Mouse (Mus musculus): ENCODE measurements at regions not wholly inside any gene's neighbourhood (a gene's known extent, or its start where the extent isn't known, plus 50 kb on each side); places are given as distances from the start of the nearest gene placed in this dataset.

DNA sequence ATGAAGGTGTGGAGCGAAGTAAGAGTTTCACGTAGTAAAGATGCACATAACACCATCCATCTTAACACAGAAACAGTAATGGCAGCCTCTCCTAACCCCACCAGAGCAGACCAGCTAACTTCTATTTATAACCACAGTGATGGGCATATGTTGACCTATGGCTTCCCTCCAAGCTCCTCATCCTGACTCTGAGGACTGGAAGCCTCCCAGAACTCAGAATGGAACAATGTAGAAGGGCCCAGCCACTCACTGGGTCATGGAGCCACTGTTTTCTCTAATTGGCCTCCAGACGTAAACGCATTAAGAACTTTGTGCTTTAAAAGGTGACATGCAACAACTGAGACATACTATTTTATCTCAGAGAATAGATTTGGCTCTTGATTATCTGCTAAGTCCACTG lies 77.0 kb downstream of the Irs2 start:
- no peak for DNase-seq

DNA sequence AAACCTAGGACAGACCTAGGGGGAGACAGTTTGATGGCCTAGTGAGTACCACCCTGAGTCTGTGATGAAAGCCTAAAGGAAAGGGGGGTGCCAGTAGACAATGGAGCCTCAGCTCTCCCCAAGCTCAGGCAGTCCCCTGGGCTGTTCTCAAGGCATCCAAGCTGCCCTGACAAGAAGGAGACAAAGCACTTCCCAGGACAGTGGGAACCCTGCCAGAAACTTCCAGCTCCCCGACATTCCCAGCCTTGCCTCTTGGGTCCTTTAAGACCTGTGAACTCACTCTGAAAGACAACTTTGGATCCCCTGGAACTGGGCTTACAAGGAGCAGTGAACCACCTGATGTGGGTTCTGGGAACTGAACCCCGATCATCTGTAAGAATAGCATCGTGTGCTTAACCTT lies 79.4 kb downstream of the Irs2 start:
- DNase-seq, result no peak

DNA sequence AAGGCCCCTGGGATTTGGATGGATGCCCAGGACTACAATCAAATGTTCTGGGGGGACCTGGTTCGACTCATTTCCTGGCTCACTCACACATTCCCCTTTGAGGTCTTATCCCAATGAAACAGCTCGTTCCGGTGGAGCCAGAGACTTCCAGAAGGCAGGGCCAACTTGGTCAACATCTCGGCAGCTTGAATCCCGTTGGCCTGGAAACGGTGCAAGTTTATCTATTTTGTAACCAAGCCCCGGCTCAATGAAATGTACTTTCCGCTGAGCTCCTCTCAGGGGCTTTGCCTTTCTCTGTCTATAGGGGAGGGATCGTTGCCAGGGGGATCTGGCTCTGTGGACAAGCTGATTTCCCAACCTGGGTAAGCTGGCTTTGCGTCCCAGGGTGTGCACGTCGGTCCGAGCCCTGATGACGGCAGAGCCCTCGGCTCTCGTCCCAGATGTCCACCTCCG lies 79.9 kb downstream of the Irs2 start:
- peak; percentile 14 for DNase-seq

DNA sequence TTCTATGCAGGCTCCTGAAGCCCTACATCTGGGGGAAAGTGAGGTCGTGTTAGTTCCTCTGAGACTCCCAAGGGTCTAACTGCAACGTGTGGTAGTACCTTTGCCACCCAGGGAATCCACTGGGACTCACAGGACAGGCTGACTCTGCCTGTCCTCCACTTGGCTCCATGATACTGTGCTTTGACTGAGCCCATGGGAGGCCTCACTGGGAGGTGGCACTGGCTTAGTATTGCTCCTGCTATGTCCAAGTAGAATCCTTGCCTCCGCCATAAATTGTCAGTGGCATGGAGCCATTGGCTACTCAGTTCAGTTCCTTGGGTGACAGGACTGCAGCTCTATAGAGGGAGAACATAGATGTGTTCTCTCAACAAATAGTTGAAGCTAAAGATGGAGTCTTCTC lies 81.1 kb downstream of the Irs2 start:
- DNase-seq, result no peak

DNA sequence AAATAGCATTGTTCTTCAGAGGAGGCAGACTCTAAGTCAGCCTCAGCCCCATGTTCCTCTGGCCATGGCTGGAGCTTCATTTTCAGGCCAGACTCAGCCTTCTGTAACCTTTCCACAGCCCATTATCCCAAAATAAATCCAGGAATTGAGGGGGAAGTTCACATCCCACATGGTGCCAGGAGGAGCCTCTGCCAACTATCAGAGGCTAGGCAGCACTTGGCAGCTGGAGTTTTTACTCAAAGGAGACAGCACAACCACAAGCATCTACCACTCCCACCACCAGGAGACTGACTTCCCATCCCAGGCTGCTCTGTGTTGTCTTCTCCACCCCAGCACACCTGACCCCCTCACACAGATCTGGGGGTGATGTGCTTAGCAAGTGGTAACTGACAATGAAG lies 81.7 kb downstream of the Irs2 start:
- no peak for DNase-seq

DNA sequence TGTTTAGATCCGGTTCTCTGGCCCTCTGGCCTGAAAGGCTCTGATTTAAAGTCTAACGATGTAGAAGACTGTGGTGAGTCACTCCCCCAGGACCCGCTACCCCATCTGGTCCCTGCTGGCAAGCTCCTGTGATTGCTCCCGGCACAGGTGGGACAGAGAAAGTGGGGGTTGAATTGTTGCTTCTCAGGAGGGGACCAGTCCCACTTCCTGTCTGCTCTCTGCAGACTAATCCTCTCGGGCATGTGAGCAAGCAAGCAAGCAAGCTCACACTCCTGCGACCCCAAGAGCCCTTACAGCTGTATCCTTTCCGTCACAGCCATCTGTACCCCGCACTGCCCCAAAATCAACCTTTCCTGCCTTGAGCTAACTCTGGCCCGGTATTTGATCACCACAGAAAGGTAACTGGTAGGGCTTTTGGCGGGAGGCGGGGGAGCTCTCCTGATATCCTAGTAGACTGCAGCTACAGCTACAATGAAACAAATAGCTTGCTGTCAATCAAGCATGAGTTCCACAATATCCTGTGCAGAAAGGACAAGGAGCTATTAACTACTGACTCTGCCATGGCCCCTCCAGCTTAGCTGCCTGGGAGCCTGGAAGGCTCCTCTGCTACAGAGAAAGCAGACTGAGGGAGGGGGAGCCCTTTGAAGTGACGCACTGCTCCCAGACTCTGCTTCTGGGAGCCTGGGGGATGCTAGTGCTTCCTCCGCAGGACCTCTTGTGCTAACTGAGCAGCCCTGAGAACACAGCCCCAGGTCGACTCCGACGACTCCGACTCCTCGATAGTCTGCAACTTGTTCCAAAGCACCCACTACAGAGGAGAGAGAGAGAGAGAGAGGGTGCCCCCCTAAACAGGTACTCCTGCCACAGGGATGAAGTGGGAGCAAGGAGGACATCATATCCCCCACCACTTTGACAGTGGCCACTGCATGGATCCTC lies 82.4 kb downstream of the Irs2 start:
- DNase-seq, result no peak

DNA sequence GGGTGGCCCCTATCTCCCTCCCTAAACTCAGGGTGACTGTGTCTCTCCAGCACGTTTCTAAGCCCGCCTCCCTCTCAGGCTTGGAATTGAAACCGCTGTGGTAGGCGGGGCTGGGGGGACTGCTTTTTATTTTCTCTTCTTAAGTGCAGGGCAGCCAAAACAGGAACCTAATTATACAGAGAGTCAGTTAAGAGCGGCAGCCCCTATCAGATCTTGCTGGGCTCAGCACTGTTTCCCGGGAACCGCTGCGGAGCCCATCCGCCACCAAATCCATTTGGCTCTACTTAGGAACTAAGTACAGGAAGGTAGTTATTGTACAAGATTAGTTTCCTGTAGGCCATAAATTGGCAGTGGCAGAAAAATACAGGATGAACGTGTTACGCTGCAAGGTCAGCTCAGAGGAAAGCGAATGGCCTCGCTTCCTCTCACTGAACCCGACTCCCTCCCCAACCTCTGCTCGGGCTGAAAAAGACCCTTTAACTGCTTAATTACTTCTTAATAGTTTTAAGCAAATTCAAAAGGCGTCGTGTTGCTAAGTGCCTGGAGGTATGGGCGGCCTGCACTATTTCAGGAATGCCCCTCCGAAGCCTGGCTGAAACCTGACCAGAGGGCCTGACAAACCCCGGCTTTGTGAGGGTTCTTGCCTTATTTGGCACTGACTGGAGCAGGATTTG lies 83.6 kb downstream of the Irs2 start:
- no peak for DNase-seq

DNA sequence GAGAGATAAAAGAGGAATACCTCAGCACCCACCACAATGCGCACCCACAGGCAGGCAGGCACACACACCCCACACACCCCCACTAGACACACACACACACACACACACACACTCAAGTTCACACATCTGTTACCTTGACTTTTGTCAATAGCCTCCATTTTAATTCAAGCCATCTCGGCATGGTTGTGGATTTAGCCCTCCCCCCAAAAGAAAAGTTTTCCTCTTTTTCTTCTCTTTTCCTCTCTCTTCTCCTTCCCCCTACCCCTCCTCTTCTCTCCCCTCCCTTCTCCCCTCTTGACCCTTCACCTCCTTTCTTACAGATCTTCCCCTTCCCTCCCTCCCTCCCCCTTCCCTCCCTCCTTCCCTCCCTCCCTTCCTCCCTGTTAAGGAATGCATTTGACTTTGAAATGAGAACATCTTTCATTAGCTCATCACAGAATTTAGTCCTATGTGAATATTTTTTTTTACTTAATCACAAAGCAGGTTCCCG lies 84.2 kb downstream of the Irs2 start:
- no peak for DNase-seq

DNA sequence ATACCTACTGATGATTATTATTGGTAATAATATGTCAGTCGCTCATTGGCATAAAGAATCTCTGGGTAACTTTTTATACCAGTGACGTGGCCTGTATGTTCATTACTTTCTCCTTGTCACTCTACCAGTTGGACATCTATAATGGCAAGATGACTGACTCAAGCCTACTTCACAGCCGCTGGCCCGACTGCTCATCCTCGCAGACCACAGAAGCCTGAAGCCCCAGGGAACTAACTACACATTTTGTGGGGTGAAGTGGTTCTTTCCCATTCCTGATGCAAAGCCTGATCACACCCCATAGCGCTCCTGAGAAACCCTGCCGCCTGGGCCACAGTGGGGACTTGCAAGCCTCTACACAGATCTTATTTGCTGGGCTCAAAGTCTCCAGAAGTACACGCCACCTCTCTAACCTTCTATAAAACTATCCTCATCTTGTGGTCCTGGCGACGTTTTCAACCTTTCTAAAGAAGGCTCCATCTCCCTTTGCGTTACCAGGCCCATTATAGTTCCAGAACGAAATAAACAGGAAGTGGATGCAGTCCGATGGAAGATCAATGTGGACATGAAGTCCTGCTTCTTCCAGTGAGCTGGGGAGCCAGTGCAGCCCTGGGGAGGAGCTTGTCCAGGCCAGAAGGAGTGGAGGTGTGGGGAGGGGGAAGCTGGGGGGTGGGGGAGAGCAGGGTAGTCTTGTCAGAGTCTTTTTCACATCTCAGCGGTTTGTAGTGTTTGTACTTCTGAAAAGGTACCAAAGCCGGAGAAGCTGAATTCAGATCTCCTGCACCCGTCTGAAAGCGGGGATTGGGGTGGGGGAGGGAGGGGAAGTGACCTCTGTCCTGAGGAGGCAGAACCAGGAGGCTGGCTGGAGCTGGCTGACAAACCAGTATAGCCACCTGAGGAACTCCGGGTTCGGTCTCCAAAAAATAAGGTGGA lies 84.9 kb downstream of the Irs2 start:
- DNase-seq, result no peak

DNA sequence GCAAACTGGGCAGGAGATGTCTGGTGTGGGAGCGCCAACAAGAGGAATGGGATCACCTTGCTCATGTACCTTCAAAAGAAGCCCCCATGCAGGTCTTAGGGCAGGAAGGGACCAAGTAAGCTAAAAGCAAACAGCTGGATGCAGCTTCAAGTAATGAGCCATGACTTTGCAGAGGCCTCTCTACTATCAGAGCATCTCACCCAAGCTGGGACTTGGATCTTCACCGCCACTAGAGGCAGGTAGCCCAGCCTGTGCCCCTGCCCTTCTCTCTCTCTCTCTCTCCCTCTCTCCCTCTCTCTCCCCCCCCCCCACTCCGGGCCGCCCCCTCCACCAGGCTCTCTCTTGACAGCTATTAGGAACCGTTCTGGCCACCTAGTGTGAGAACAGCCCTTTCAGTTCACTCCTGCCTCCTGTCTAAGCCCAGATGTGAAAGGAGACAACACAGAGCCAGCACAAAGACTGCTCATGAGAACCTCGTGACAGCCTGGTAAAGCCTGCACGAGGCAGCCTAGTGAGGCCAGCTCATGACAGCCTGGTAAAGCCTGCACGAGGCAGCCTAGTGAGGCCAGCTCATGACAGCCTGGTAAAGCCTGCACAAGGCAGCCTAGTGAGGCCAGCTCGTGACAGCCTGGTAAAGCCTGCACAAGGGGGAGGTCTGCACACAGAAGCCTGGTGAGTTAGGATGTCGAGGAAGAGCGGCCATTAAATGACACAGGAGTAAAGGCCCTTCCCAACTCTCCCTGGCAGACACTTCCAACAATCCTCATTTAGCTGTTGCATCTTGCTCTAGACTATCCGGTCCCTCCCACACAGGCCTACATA lies 85.8 kb downstream of the Irs2 start:
- DNase-seq, result no peak

DNA sequence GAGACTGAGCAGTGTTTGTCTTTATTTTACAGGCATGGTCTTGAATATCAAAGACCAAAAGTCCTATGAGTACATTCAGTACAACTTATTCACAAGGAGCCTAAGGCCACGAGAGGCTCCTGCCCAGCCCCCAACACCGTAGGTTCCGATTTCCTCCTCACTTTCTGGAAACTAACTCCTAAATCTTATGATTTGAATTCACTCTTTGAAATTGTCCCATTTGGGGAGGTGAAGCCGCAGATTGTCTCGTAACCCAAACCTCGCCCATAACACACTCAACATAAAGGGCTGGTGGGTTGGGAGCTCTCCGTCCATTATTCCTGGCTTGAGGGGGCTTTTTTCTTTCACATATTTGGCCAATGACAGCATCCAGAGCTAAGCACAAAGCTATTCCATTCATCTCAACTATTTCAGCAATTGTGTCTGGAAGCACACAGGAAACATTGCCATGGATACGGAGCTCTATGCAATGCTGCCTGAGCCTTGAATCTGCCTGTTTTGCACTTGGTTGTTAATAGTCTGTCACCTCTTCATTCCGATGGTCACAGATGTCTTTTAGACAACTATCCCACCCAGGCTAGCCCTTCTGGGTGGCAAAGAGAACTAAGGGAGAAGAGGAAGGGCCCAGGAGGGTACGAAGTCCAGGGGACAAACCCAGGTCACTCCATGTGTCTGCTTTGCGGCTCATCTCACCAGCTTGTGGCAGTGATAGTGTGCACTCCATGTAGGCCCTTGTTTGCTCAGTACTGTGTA lies 86.6 kb downstream of the Irs2 start:
- DNase-seq, result no peak

DNA sequence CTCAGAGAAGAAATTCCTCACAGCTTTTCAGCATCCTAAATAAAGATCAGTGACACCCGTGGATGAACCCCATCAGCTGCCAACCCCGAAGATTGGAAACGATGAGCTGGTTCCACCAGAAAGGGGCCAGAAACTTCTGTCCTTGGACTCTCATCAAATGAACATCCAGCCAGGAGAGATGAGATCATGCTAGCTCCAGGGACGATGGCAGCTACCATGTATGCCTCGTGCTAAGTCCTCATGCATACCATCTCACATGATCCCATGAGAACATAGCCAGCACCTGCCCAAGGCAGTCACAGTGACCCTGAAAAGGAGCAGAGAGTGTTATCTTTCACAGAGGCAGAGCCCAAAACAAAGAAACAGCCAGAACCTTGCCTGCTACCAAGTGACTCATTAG lies 88.6 kb downstream of the Irs2 start:
- DNase-seq, result no peak

DNA sequence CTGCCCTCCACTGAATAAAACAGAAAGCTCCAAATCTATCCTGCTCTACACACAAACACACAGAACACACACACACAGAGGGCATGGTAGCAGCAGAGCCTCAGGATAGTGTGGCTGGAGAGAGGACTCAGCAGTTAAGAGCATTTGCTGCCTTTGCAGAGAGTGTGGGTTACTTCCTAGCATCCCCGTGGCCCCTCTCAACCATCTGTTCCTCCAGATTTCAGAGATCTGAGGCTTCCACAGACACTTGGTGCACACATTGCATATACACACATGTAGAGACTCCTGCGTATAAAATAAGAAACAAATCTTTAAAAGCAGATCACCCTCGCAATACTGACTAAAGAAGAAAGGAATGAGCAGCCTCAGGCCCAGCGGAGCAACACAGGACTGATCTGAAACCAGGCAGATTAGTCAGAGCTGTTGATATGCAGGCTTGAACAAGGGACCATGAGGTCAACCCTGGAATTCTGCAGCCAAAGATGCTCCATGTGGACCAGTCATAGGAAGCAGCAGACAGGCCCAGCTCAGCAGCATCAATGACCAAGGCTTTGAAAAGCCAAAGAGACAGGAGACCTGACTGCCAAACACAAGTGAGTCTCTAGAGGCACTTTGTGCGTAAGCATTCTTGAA lies 89.7 kb downstream of the Irs2 start:
- no peak for DNase-seq

DNA sequence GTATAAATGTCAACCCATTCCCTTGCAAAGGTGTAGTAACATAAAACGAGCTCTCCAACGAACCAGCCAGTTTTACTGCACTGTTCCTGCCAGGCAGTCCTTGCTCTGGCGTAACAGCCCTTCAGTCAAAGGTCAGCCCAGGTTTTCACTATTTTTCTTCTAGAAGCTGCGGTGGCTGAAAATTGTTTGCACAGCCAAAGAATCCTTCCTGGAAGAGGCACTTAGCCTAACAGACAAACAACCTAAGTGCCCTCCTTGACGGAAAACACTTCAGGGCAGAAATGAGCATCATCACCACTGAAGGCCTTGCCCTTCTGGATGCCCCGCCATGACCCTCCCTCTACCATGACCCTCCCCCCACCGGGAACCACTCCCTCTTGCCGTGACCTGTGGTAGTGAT lies 93.6 kb downstream of the Irs2 start:
- no peak for DNase-seq

DNA sequence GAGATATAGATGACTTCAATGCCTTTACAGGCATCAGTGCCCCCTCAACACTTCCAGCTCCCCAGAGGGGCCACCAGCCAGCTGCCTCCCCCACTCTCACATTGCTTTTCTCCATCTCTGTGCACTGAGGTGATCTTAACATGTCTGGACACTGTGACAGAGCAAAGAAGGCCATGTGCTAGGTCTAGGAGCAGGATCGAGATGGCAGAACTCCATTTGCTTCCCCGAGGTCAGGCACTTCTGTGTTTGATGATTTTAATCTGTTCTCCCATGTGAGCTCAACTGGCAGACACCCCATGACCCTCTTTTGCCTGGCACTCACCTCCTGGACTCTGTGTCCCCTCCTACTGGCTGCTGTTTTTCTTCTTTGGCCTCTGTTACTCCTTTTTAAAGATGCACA lies 95.8 kb downstream of the Irs2 start:
- DNase-seq, result no peak

DNA sequence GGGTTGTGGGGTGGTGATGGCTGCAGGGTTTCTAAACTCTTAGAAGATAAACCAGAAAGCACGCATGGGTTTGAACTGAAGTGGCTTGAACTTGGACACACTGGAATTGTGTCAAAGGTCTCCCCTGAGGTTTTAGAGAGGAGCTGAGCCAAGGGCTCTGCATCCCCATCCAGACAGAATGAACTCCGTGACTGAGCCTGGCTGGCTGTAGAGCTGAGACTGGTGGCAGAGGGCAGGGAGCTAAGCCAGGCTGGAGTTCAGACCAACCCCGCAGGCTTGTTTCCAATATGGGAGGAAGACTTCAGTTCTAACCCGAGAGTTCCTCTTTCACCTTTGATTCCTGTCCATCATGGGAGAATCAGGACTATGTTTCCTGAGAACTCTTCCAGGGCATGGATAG lies 96.9 kb downstream of the Irs2 start:
- no peak for DNase-seq

DNA sequence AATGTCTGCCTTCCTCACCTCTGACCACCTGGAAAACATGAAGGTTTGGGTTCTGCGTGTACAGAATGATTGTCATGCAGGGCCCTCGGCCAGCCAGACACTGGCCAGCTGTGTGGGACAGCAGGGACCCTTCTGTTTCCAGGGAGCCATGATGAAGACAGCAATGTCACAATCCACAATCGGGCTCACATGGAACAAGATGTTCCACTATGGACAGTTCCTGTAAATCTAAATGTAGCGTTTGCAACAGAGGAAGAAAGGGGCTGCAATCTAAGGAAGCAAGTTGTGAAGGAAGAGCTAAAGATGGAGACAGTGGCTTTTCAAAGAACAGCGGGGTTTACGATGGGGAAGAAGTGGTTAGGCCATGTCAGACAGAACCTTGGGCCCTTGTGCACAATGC lies 97.3 kb downstream of the Irs2 start:
- DNase-seq, result no peak

DNA sequence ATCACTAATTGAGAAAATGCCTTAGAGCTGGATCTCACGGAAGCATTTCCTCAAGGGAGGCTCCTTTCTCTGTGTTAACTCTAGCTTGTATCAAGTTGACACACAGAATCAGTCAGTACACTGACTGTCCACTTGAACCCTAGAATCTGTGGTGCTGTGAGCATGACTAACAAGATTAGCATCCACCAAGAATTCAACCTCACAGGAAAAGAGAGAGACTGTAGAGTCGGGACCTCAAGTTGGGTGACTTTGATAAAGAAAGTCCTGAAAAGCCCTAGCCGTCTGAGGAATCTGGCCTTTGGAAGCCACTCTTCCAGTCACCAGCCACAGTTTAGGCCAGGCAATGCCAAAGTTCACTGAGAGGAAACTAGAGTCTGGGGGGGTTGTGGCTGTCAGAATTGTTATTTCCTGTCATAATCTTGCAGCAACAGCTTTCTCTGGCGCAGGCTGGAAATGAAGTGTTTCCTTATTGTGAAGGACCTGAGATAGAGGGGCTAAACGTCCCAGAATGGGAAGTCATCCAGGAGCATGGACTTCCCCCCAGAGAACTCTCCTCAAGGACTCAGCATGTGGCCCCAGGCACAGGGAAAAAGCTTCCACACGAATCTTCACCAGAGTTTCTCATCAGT lies 97.9 kb downstream of the Irs2 start:
- DNase-seq, result no peak

DNA sequence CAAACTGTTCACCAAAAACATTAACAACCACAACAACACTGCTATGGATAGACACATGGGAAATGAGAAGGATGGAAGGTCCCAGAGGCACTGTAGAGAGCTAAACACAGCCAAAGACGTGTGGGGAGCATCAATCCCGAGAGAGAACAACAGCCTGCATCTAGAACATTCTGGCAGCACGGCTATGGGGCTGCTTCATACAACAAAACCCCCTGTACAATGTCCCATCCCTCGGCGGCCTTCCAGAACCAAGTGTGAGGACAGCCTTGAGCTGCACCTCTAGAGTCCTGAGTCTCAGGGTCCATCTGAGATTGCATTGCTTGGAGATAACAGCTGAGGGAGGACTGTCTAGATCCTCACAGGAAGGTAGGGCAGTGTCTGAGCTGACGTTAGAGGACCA lies 99.1 kb downstream of the Irs2 start:
- DNase-seq, result no peak

DNA sequence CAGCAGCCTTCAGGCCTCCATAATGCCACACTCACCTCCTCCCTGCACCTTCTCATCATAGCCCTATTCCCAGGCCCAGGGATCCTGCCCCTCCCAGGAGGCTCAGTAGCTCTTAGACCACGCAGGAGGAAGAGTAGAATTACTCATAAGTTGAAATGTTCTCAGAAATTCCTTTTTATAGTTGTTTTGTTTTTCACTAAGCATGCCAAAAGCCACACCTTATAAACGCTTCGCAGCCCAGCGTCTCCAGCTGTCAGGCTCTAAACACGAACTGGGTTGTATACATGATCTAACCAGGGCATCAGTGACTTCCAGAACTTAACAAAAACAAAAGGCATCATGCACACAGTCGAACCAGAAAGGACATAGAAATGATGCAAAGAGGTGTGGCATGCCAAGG lies 101.9 kb downstream of the Irs2 start:
- DNase-seq, result no peak

Measured in cerebellum, adult 11-12 months (tissue).